Mouse (Mus musculus) hindbrain, embryonic 15.5 days (tissue): Measurements from ENCODE around the gene Itpkc. TPM values are rescaled to one million over a fixed set of nuclear protein-coding genes. Genes with fewer than 3 reads are reported as not detected.

Experiments
- ATAC-seq: fragments of 200-750 bp; cut with Nextera tagmentation; 2 replicates; pipeline ENCODE4 v1.8.0; 2017; ENCODE audit warnings: low read depth, moderate number of reproducible peaks, moderate TSS enrichment; ENCODE audit not compliant: low FRiP score
- H3K27ac ChIP-seq: fragments of 300-500 bp; sonication (generic); replicated peaks from 2 replicates; pipeline ENCODE4 v1.5.1; 2015; ENCODE audit warnings: mild to moderate bottlenecking, inconsistent platforms
- H3K27me3 ChIP-seq: fragments of 300-500 bp; sonication (generic); 2 replicates; pipeline ENCODE4 v1.6.1; 2015; ENCODE audit warnings: control low read depth, inconsistent platforms
- H3K36me3 ChIP-seq: fragments of 300-500 bp; sonication (generic); 2 replicates; pipeline ENCODE4 v1.6.1; 2015; ENCODE audit warnings: control low read depth, inconsistent platforms
- H3K4me1 ChIP-seq: fragments of 300-500 bp; sonication (generic); replicated peaks from 2 replicates; pipeline ENCODE4 v1.6.1; 2015; ENCODE audit warnings: control low read depth, inconsistent platforms
- H3K4me2 ChIP-seq: fragments of 300-500 bp; sonication (generic); 2 replicates; pipeline ENCODE4 v1.6.1; 2015; ENCODE audit warnings: moderate library complexity, mild to moderate bottlenecking, inconsistent platforms
- H3K4me3 ChIP-seq: fragments of 300-500 bp; sonication (generic); 2 replicates; pipeline ENCODE4 v1.5.1; 2015; ENCODE audit warnings: mild to moderate bottlenecking, inconsistent platforms
- H3K9ac ChIP-seq: fragments of 300-500 bp; sonication (generic); 2 replicates; pipeline ENCODE4 v1.6.1; 2015; ENCODE audit warnings: inconsistent platforms
- H3K9me3 ChIP-seq: fragments of 300-500 bp; sonication (generic); 2 replicates; pipeline ENCODE4 v1.6.1; 2016; ENCODE audit warnings: control low read depth, inconsistent platforms
- WGBS: fragments of 180-500 bp; shearing (Covaris S2); methylation state at CpG from one replicate; pipeline ENCODE4 v1.1.7; 2015; 5-methylcytosine and 5-hydroxymethylcytosine counted together
- polyA plus RNA-seq: library from polyadenylated mRNA; unstranded; fragments of >200 nt; fragmentation: Nextera tagmentation; extraction: Ambion mirVana; gene quantifications from 2 replicates; pipeline ENCODE4 v1.2.1, GENCODE M21; 2015

The Itpkc gene
- polyA plus RNA-seq, 1 experiment from 2014 or later, result 8.2 TPM

- no peaks in the 10 kb centered on the region for H3K9me3 ChIP-seq
- peaks cover 19% of the 10 kb centered on the region for H3K4me1 ChIP-seq
- no peak overlapping the region for H3K27ac ChIP-seq
- H3K4me3 ChIP-seq, result no peak overlapping the region
- H3K4me2 ChIP-seq, result no peak overlapping the region
- H3K9ac ChIP-seq, result no peak overlapping the region
- H3K27me3 ChIP-seq, result no peaks in the 10 kb centered on the region
- peaks cover 34% of the 10 kb centered on the region for H3K36me3 ChIP-seq
- 77% methylated on average over 1 of the region's 1 CpGs for WGBS
- ATAC-seq, result no peak
Observed at GRCm38 (mm10) chr7:27182498-27182897, 46.0 kb downstream of the Itpkc start.

GRCm38 (mm10) chr7:27180837-27181695, 47.4 kb downstream of the Itpkc start, which contains the start of the genes Gm21983 and Mia:
Gm21983 (minus strand) TSS chr7:27181086.
Mia (minus strand) TSS chr7:27181157.
- peak within 1 kb of the TSS; percentile 90 for H3K27ac ChIP-seq
- no peak within 1 kb of the TSS for H3K9ac ChIP-seq
- no peaks in the 10 kb centered on the region for H3K9me3 ChIP-seq
- H3K4me2 ChIP-seq, result no peak within 1 kb of the TSS; the same call in 1 of the 2 replicates
- peaks cover 19% of the 10 kb centered on the region for H3K36me3 ChIP-seq
- 62% methylated on average over 14 of the region's 14 CpGs for WGBS
- H3K4me1 ChIP-seq, result peaks cover 20% of the 10 kb centered on the region
- no peak for ATAC-seq
- no peaks in the 10 kb centered on the region for H3K27me3 ChIP-seq
- H3K4me3 ChIP-seq, result no peak within 1 kb of the TSS

- H3K9ac ChIP-seq, result no peak overlapping the region
- peaks cover 9% of the 10 kb centered on the region for H3K36me3 ChIP-seq
- no peak overlapping the region; the same call in 1 of the 2 replicates for H3K4me2 ChIP-seq
- H3K4me3 ChIP-seq, result no peak overlapping the region
- H3K27ac ChIP-seq, result peak overlapping the region; percentile 90
- H3K4me1 ChIP-seq, result peaks cover 20% of the 10 kb centered on the region
- H3K9me3 ChIP-seq, result no peaks in the 10 kb centered on the region
- no peak for ATAC-seq
- H3K27me3 ChIP-seq, result no peaks in the 10 kb centered on the region
- whole genome bisulfite sequencing, result 34% methylated on average over 5 of the region's 5 CpGs
Observed at GRCm38 (mm10) chr7:27180036-27180435, 48.4 kb downstream of the Itpkc start.

- H3K9me3 ChIP-seq, result no peaks in the 10 kb centered on the region
- H3K27ac ChIP-seq, result peak overlapping the region; percentile 90
- peaks cover 20% of the 10 kb centered on the region for H3K4me1 ChIP-seq
- H3K27me3 ChIP-seq, result no peaks in the 10 kb centered on the region
- 0 out of 2 replicates have a peak overlapping the region, but pooled peaks have one; percentile 23 for H3K9ac ChIP-seq
- peak overlapping the region; percentile 76 for H3K4me3 ChIP-seq
- H3K4me2 ChIP-seq, result peak overlapping the region; percentile 63
- H3K36me3 ChIP-seq, result peaks cover 5% of the 10 kb centered on the region
- whole genome bisulfite sequencing, result 44% methylated on average over 16 of the region's 16 CpGs
- 0 out of 2 replicates have a peak, but pooled peaks have one; percentile 4 for ATAC-seq
Observed at GRCm38 (mm10) chr7:27179217-27179918, 49.1 kb downstream of the Itpkc start.

- peak; percentile 98 for ATAC-seq
- WGBS, result under 1% methylated on average over 53 of the region's 53 CpGs
Observed at GRCm38 (mm10) chr7:27178324-27179216, 49.9 kb downstream of the Itpkc start, which contains the start of gene Rab4b. Rab4b (minus strand) TSS chr7:27178896.

GRCm38 (mm10) chr7:27177942-27178323, 50.5 kb downstream of the Itpkc start:
- peaks cover 20% of the 10 kb centered on the region for H3K4me1 ChIP-seq
- peak overlapping the region; percentile 48 for H3K9ac ChIP-seq
- H3K27ac ChIP-seq, result peak overlapping the region; percentile 94
- 18% methylated on average over 4 of the region's 4 CpGs for whole genome bisulfite sequencing
- H3K27me3 ChIP-seq, result no peaks in the 10 kb centered on the region
- H3K4me3 ChIP-seq, result peak overlapping the region; percentile 76
- peak overlapping the region; percentile 61 for H3K4me2 ChIP-seq
- no peak for ATAC-seq
- H3K36me3 ChIP-seq, result peaks cover 14% of the 10 kb centered on the region; the same call in 1 of the 2 replicates
- H3K9me3 ChIP-seq, result no peaks in the 10 kb centered on the region

More at GRCm38 (mm10) chr7:27178324-27179216, 49.9 kb downstream of the Itpkc start, which contains the start of gene Rab4b:
- Histone ChIP-seq H3K4me3 (peak within 1 kb of the TSS; percentile 76), H3K9me3 (no peaks in the 10 kb centered on the region), H3K27ac (peak within 1 kb of the TSS; percentile 94), H3K36me3 (peaks cover 8% of the 10 kb centered on the region; the same call in 1 of the 2 replicates), H3K4me1 (peaks cover 20% of the 10 kb centered on the region), H3K4me2 (peak within 1 kb of the TSS; percentile 63), H3K27me3 (no peaks in the 10 kb centered on the region), H3K9ac (peak within 1 kb of the TSS; percentile 48)

GRCm38 (mm10) chr7:27174896-27175295, 53.6 kb downstream of the Itpkc start:
- peaks cover 26% of the 10 kb centered on the region; the same call in 1 of the 2 replicates for H3K36me3 ChIP-seq
- ATAC-seq, result no peak
- H3K4me2 ChIP-seq, result no peak overlapping the region
- 96% methylated on average over 7 of the region's 7 CpGs for WGBS
- H3K4me3 ChIP-seq, result no peak overlapping the region
- no peaks in the 10 kb centered on the region for H3K9me3 ChIP-seq
- no peak overlapping the region for H3K9ac ChIP-seq
- H3K27ac ChIP-seq, result no peak overlapping the region
- H3K4me1 ChIP-seq, result peaks cover 16% of the 10 kb centered on the region
- no peaks in the 10 kb centered on the region for H3K27me3 ChIP-seq

GRCm38 (mm10) chr7:27174496-27174895, 54.0 kb downstream of the Itpkc start:
- H3K27ac ChIP-seq, result no peak overlapping the region
- no peak for ATAC-seq
- H3K27me3 ChIP-seq, result no peaks in the 10 kb centered on the region
- no peak overlapping the region for H3K4me2 ChIP-seq
- peaks cover 13% of the 10 kb centered on the region for H3K4me1 ChIP-seq
- H3K36me3 ChIP-seq, result peaks cover 26% of the 10 kb centered on the region; the same call in 1 of the 2 replicates
- H3K4me3 ChIP-seq, result no peak overlapping the region
- H3K9ac ChIP-seq, result no peak overlapping the region
- WGBS, result 96% methylated on average over 15 of the region's 15 CpGs
- no peaks in the 10 kb centered on the region for H3K9me3 ChIP-seq

- Histone ChIP-seq H3K4me2 (no peak overlapping the region), H3K4me3 (no peak overlapping the region), H3K9ac (no peak overlapping the region), H3K9me3 (no peaks in the 10 kb centered on the region), H3K27me3 (no peaks in the 10 kb centered on the region), H3K27ac (no peak overlapping the region), H3K4me1 (peaks cover 7% of the 10 kb centered on the region), H3K36me3 (peaks cover 26% of the 10 kb centered on the region; the same call in 1 of the 2 replicates)
- no peak for ATAC-seq
- WGBS, result 94% methylated on average over 3 of the region's 3 CpGs
Observed at GRCm38 (mm10) chr7:27170981-27171380, 57.5 kb downstream of the Itpkc start.

- H3K4me1 ChIP-seq, result peaks cover 31% of the 10 kb centered on the region
- 91% methylated on average over 5 of the region's 5 CpGs for whole genome bisulfite sequencing
- no peak overlapping the region for H3K4me2 ChIP-seq
- peaks cover 18% of the 10 kb centered on the region for H3K36me3 ChIP-seq
- no peak overlapping the region for H3K4me3 ChIP-seq
- H3K27ac ChIP-seq, result no peak overlapping the region
- no peaks in the 10 kb centered on the region for H3K9me3 ChIP-seq
- H3K27me3 ChIP-seq, result no peaks in the 10 kb centered on the region
- H3K9ac ChIP-seq, result no peak overlapping the region
- no peak for ATAC-seq
Observed at GRCm38 (mm10) chr7:27168371-27168770, 60.1 kb downstream of the Itpkc start.

- ATAC-seq, result no peak
- peaks cover 18% of the 10 kb centered on the region for H3K36me3 ChIP-seq
- WGBS, result 75% methylated on average over 11 of the region's 11 CpGs
- peak overlapping the region; percentile 98 for H3K27ac ChIP-seq
- no peaks in the 10 kb centered on the region for H3K9me3 ChIP-seq
- H3K4me3 ChIP-seq, result peak overlapping the region; percentile 78
- peaks cover 39% of the 10 kb centered on the region for H3K4me1 ChIP-seq
- no peaks in the 10 kb centered on the region for H3K27me3 ChIP-seq
- peak overlapping the region; percentile 81 for H3K9ac ChIP-seq
- peak overlapping the region; percentile 76 for H3K4me2 ChIP-seq
Observed at GRCm38 (mm10) chr7:27167475-27168094, 60.9 kb downstream of the Itpkc start.
